Mouse (Mus musculus) cerebellum, postnatal 14 days (tissue): ENCODE data around the gene Rap2b.

Experiments used
- DNase-seq, 2 experiments: peaks; one replicate each; pipeline ENCODE4 v3.0.0; 2021; ENCODE audit warnings: mixed read lengths in 2 of 2

Rap2b gene

GRCm38 (mm10) chr3:61361338-61361737 is at the start of gene Rap2b:
Rap2b (plus strand) TSS chr3:61361638.
- DNase-seq = no peak

- DNase-seq = no peak
Observed at GRCm38 (mm10) chr3:61315002-61315401, 46.4 kb upstream of the Rap2b start.

- DNase-seq = peak; percentile 27 to 28
Observed at GRCm38 (mm10) chr3:61320031-61320430, 41.4 kb upstream of the Rap2b start.

GRCm38 (mm10) chr3:61321632-61322031 is 39.8 kb upstream of the Rap2b start:
- DNase-seq = no peak

- DNase-seq = no peak
Observed at GRCm38 (mm10) chr3:61336205-61336604, 25.2 kb upstream of the Rap2b start.

- DNase-seq = no peak
Observed at GRCm38 (mm10) chr3:61337230-61337629, 24.2 kb upstream of the Rap2b start.

GRCm38 (mm10) chr3:61340321-61340720 is 21.1 kb upstream of the Rap2b start:
- DNase-seq = no peak

- DNase-seq = no peak
Observed at GRCm38 (mm10) chr3:61344031-61344430, 17.4 kb upstream of the Rap2b start.

GRCm38 (mm10) chr3:61345636-61346035 is 15.8 kb upstream of the Rap2b start:
- DNase-seq = no peak

GRCm38 (mm10) chr3:61348036-61348614 is 13.3 kb upstream of the Rap2b start:
- no peak for DNase-seq

GRCm38 (mm10) chr3:61349433-61349832 is 12.0 kb upstream of the Rap2b start:
- no peak for DNase-seq

GRCm38 (mm10) chr3:61355464-61355863 is 6.0 kb upstream of the Rap2b start:
- DNase-seq = no peak

- peak; percentile 22 to 33 for DNase-seq
Observed at GRCm38 (mm10) chr3:61358107-61358506, 3.3 kb upstream of the Rap2b start.

GRCm38 (mm10) chr3:61358756-61359293 is 2.6 kb upstream of the Rap2b start:
- no peak for DNase-seq

- peak in 1 of 2 experiments; percentile 58 for DNase-seq
Observed at GRCm38 (mm10) chr3:61362821-61363160, 1.4 kb downstream of the Rap2b start.

GRCm38 (mm10) chr3:61363161-61363988 is 1.9 kb downstream of the Rap2b start:
- DNase-seq = peak; percentile 87

- peak; percentile 97 to 98 for DNase-seq
Observed at GRCm38 (mm10) chr3:61363989-61364660, 2.7 kb downstream of the Rap2b start.

GRCm38 (mm10) chr3:61364661-61364977 is 3.2 kb downstream of the Rap2b start:
- no peak for DNase-seq

- DNase-seq = peak; percentile 63 to 68
Observed at GRCm38 (mm10) chr3:61364978-61365778, 3.7 kb downstream of the Rap2b start.

- DNase-seq = peak in 1 of 2 experiments; percentile 5
Observed at GRCm38 (mm10) chr3:61365779-61366373, 4.4 kb downstream of the Rap2b start, which contains the start of gene B430305J03Rik. B430305J03Rik (minus strand) TSS chr3:61365951.

GRCm38 (mm10) chr3:61368446-61368845 is 7.0 kb downstream of the Rap2b start:
- no peak for DNase-seq

GRCm38 (mm10) chr3:61376001-61376400 is 14.6 kb downstream of the Rap2b start:
- no peak for DNase-seq
